Mouse (Mus musculus): Measurements from ENCODE around the gene Bcar1.

DNA sequence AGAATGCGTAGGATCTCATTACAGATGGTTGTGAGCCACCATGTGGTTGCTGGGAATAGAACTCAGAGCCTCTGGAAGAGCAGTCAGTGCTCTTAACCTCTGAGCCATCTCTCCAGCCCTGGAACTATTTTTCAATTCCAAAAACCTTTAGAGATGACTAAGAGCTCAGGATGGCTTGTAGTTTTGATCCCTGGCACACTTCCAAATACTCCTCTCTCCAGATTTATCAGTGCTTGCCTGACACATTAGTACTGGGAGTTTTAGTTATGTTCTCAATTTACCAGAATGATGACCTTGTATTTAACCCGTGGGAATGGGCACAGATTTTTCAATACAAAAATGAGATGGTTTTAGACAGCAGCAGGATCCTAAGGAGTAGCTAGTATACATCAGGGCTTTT, 76.9 kb downstream of the Bcar1 start:
- TF ChIP-seq GATA1 (IDR thresholded peaks at IDR 0.05; ENCODE audit: borderline replicate concordance, low read length) (no peak), FLI1 (IDR thresholded peaks at IDR 0.05; ENCODE audit: low read length) (no peak)

All from megakaryocyte, embryonic 14.5 days (primary cell).